8 mouse cellular contexts compared by ENCODE assay signal in genomic region chr10:93261981-93262499, GRCm38 (mm10). TPM values are rescaled to one million over a fixed set of nuclear protein-coding genes. Genes with fewer than 3 reads are reported as not detected.
DNase-seq lines count a peak whose midpoint lies in the region; ATAC-seq and TF ChIP-seq lines count a peak whose summit lies in the region.

No protein-coding gene starts in this region.

- no peak overlapping the region for H3K9ac ChIP-seq in liver, adult 2 months (ENCODE audit: low read depth, low read length)
- H3K9ac ChIP-seq in embryonic facial prominence, embryonic 15.5 days: no peak overlapping the region
- H3K9ac ChIP-seq in intestine, embryonic 16.5 days (ENCODE audit: low read depth, low read length): no peak overlapping the region

- WGBS in liver, adult 2 months: 19% methylated on average over 15 of the region's 15 CpGs
- WGBS in embryonic facial prominence, embryonic 15.5 days: 12% methylated on average over 15 of the region's 15 CpGs
- 20% methylated on average over 15 of the region's 15 CpGs for WGBS in intestine, embryonic 16.5 days

- DNase-seq in liver, adult 2 months (ENCODE audit: extremely low read depth, low read depth, low spot score): no peak
- DNase-seq in liver: no peak
- DNase-seq in right cerebral cortex, postnatal 4 days: no peak
- DNase-seq in ovary, adult 18-20 months (ENCODE audit: low spot score): no peak
- DNase-seq in adrenal gland, postnatal 14 days: no peak

- peaks cover 4% of the 10 kb centered on the region for H3K4me1 ChIP-seq in liver, adult 2 months (ENCODE audit: control insufficient read depth, insufficient read depth, low read length)
- peaks cover 38% of the 10 kb centered on the region for H3K4me1 ChIP-seq in embryonic facial prominence, embryonic 15.5 days
- H3K4me1 ChIP-seq in intestine, embryonic 16.5 days (ENCODE audit: control insufficient read depth, insufficient read depth, low read length): peaks cover 21% of the 10 kb centered on the region

- H3K36me3 ChIP-seq in liver, adult 2 months (ENCODE audit: control insufficient read depth, insufficient read depth, low read length): no peaks in the 10 kb centered on the region
- peaks cover 16% of the 10 kb centered on the region for H3K36me3 ChIP-seq in embryonic facial prominence, embryonic 15.5 days
- H3K36me3 ChIP-seq in intestine, embryonic 16.5 days (ENCODE audit: control insufficient read depth, insufficient read depth, low read length): no peaks in the 10 kb centered on the region

- no peak overlapping the region for H3K4me3 ChIP-seq in liver, adult 2 months (ENCODE audit: insufficient read depth, low read depth, low read length)
- peak overlapping the region; percentile 7 for H3K4me3 ChIP-seq in embryonic facial prominence, embryonic 15.5 days (replicated peaks)
- H3K4me3 ChIP-seq in intestine, embryonic 16.5 days (ENCODE audit: low read length): no peak overlapping the region

- TF ChIP-seq POLR2A in liver, adult 2 months (IDR thresholded peaks at IDR 0.05; ENCODE audit: extremely low read depth, insufficient read depth, low read length): no peak

- ATAC-seq in embryonic facial prominence, embryonic 15.5 days (ENCODE audit: insufficient number of reproducible peaks, low FRiP score, low TSS enrichment, low read depth): peak; percentile 31
- ATAC-seq in intestine, embryonic 16.5 days: peak; percentile 77
- ATAC-seq in megakaryocyte, adult 5-6 weeks (ENCODE audit: poor library complexity, severe bottlenecking): peak; percentile 15; the same call in 1 of the 2 replicates

- H3K9me3 ChIP-seq in embryonic facial prominence, embryonic 15.5 days (replicated peaks): no peaks in the 10 kb centered on the region
- no peaks in the 10 kb centered on the region for H3K9me3 ChIP-seq in intestine, embryonic 16.5 days (ENCODE audit: control insufficient read depth, low read length)

- TF ChIP-seq CTCF in liver, adult 2 months (IDR thresholded peaks at IDR 0.05; ENCODE audit: low read depth, low read length): no peak

- H3K4me2 ChIP-seq in embryonic facial prominence, embryonic 15.5 days (replicated peaks): peak overlapping the region; percentile 32
- peak overlapping the region; percentile 35 for H3K4me2 ChIP-seq in intestine, embryonic 16.5 days (ENCODE audit: low read depth, low read length)

- peak overlapping the region; percentile 29; the same call in 1 of the 2 replicates for H3K27ac ChIP-seq in liver, adult 2 months (replicated peaks; ENCODE audit: insufficient read depth, low read depth, low read length)
- peak overlapping the region; percentile 78 for H3K27ac ChIP-seq in embryonic facial prominence, embryonic 15.5 days (replicated peaks)
- 0 out of 2 replicates have a peak overlapping the region, but pooled peaks have one; percentile 6 for H3K27ac ChIP-seq in intestine, embryonic 16.5 days (ENCODE audit: low read length)

- H3K27me3 ChIP-seq in liver, adult 2 months (ENCODE audit: control insufficient read depth, insufficient read depth, low read length): no peaks in the 10 kb centered on the region
- H3K27me3 ChIP-seq in embryonic facial prominence, embryonic 15.5 days: no peaks in the 10 kb centered on the region
- H3K27me3 ChIP-seq in intestine, embryonic 16.5 days (replicated peaks; ENCODE audit: control insufficient read depth, insufficient read depth, low read length): no peaks in the 10 kb centered on the region

- H3K79me2 ChIP-seq in liver, adult 2 months (ENCODE audit: control insufficient read depth, insufficient read depth, low read length): no peaks in the 10 kb centered on the region

RNA-seq across cellular contexts. Expression of gene Elk3, which starts 48.9 kb away (rescaled TPM):
- total RNA-seq in liver, adult 2 months (2014; rRNA removed): 3.4 and 4.8 TPM in 2 replicates
- 6.3 and 8.0 TPM in 2 replicates for polyA plus RNA-seq in liver, adult 2 months (2012; rRNA removed)
- 31.5 and 31.9 TPM in 2 replicates for polyA plus RNA-seq in embryonic facial prominence, embryonic 15.5 days (2015; fragmentation: Nextera tagmentation; extraction: Ambion mirVana)
- 14.6 and 18.0 TPM in 2 replicates for polyA plus RNA-seq in intestine, embryonic 16.5 days (2015; fragmentation: Nextera tagmentation; extraction: Ambion mirVana)
- 27.1 and 29.4 TPM in 2 replicates for total RNA-seq in megakaryocyte, adult 5-6 weeks (2015)
- 19.8 and 22.6 TPM in 2 replicates for total RNA-seq in megakaryocyte, adult 5-6 weeks (2017)
- 50.4 and 58.0 TPM in 2 replicates for total RNA-seq in adrenal gland, postnatal 14 days (2021)

Comparison
In these comparisons a context has a peak if more than half of its experiments do, and no peak if none do; other contexts are left out.
1. H3K27ac ChIP-seq: peak in every context shown above with its lines; median percentile 78 in embryonic facial prominence, embryonic 15.5 days; 29 in liver, adult 2 months; 6 in intestine, embryonic 16.5 days.
2. ATAC-seq: peak in every context shown above with its lines; median percentile 77 in intestine, embryonic 16.5 days; 31 in embryonic facial prominence, embryonic 15.5 days; 15 in megakaryocyte, adult 5-6 weeks.